24 mouse cellular contexts compared by ENCODE assay signal in the genomic region with DNA sequence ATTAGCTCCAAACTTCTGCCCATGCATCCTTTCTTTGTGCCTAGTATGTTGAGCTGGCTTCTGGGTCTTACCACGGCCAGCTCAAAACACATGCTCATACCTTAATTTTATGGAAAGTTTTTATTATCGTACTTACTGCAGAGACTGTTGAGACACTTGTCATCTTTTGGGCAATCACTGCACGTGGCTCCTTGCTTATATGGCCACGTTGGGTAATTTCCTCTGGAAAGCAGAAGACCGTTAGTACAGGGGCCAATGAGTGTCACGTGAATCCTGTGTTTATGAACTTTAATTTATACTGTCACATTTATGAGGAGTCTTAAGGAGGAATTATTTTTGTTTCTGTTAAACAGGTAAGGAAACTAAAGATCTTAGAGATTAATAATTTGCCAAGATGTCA. TPM values are rescaled to one million over a fixed set of nuclear protein-coding genes. Genes with fewer than 3 reads are reported as not detected.
DNase-seq lines count a peak whose midpoint lies in the region; ATAC-seq and TF ChIP-seq lines count a peak whose summit lies in the region.
"Had no signal": no experiment of that assay in that cellular context is flagged by ENCODE, and none has a peak within 500 bp of the region (broad histone marks: within the 10 kb centered on the region; RNA-seq: fewer than 3 reads in every experiment).

No protein-coding gene starts in this region.

- H3K27ac ChIP-seq in liver, embryonic 16.5 days (ENCODE audit: low read length) = no peak overlapping the region
- no peak overlapping the region for H3K27ac ChIP-seq in liver, embryonic 12.5 days
- peak overlapping the region; percentile 79 for H3K27ac ChIP-seq in bone marrow, adult 2 months (ENCODE audit: control insufficient read depth, insufficient read depth, low read depth, low read length, poor library complexity)
- no peak overlapping the region for H3K27ac ChIP-seq in kidney, embryonic 15.5 days
- H3K27ac ChIP-seq: embryonic facial prominence, embryonic 13.5 days; forebrain, embryonic 13.5 days; gastrocnemius, adult 2 months; heart, embryonic 10.5 days; heart, embryonic 15.5 days; hindbrain, embryonic 13.5 days; hindbrain, postnatal 0 days had no signal

- no peak for TF ChIP-seq CTCF in bone marrow, adult 2 months (IDR thresholded peaks at IDR 0.05; ENCODE audit: control insufficient read depth, insufficient read depth, low read length)

- no peak overlapping the region for H3K4me2 ChIP-seq in liver, embryonic 16.5 days (ENCODE audit: low read depth, low read length)
- H3K4me2 ChIP-seq in liver, embryonic 12.5 days = no peak overlapping the region
- no peak overlapping the region for H3K4me2 ChIP-seq in kidney, embryonic 15.5 days
- H3K4me2 ChIP-seq: embryonic facial prominence, embryonic 13.5 days; forebrain, embryonic 13.5 days; heart, embryonic 15.5 days; hindbrain, embryonic 13.5 days had no signal

- peaks cover 19% of the 10 kb centered on the region for H3K36me3 ChIP-seq in liver, embryonic 16.5 days (ENCODE audit: control insufficient read depth, insufficient read depth)
- H3K36me3 ChIP-seq in liver, embryonic 12.5 days = peaks cover 61% of the 10 kb centered on the region
- peaks cover 67% of the 10 kb centered on the region for H3K36me3 ChIP-seq in kidney, embryonic 15.5 days

- H3K9ac ChIP-seq in liver, embryonic 16.5 days (ENCODE audit: low read depth, low read length) = no peak overlapping the region
- no peak overlapping the region for H3K9ac ChIP-seq in liver, embryonic 12.5 days
- H3K9ac ChIP-seq in kidney, embryonic 15.5 days = no peak overlapping the region
- H3K9ac ChIP-seq: embryonic facial prominence, embryonic 13.5 days; forebrain, embryonic 13.5 days; forebrain, postnatal 0 days; heart, embryonic 15.5 days; hindbrain, embryonic 13.5 days had no signal

- H3K27me3 ChIP-seq in liver, embryonic 16.5 days (ENCODE audit: control insufficient read depth, insufficient read depth, low read depth, low read length) = no peaks in the 10 kb centered on the region
- no peaks in the 10 kb centered on the region for H3K27me3 ChIP-seq in liver, embryonic 12.5 days (replicated peaks)
- no peaks in the 10 kb centered on the region for H3K27me3 ChIP-seq in kidney, embryonic 15.5 days
- H3K27me3 ChIP-seq: embryonic facial prominence, embryonic 13.5 days; forebrain, embryonic 13.5 days; heart, embryonic 15.5 days; hindbrain, embryonic 13.5 days had no signal

- TF ChIP-seq POLR2A in bone marrow, adult 2 months (IDR thresholded peaks at IDR 0.05; ENCODE audit: borderline replicate concordance, control insufficient read depth, low read depth, low read length) = no peak

- no peaks in the 10 kb centered on the region for H3K9me3 ChIP-seq in liver, embryonic 16.5 days (replicated peaks; ENCODE audit: control insufficient read depth, low read length)
- H3K9me3 ChIP-seq in liver, embryonic 12.5 days (replicated peaks) = no peaks in the 10 kb centered on the region
- H3K9me3 ChIP-seq in kidney, embryonic 15.5 days (replicated peaks) = no peaks in the 10 kb centered on the region
- H3K9me3 ChIP-seq: embryonic facial prominence, embryonic 13.5 days; forebrain, embryonic 13.5 days; heart, embryonic 10.5 days; heart, embryonic 15.5 days; hindbrain, embryonic 13.5 days had no signal

- no peak for DNase-seq in spleen, adult 18-20 months
- DNase-seq in gastrocnemius, adult 18-20 months (ENCODE audit: low spot score) = no peak
- DNase-seq: adrenal gland, adult 8-10 months; adrenal gland, postnatal 36 days; cerebellum, adult 11-12 months; cerebellum, adult 9-10 months; cerebellum, postnatal 25 days; forebrain, postnatal 0 days; gastrocnemius, adult 2 months; gastrocnemius, postnatal 25 days; heart, adult 11 months; heart, postnatal 14 days had no signal

- 68% methylated on average over 6 of the region's 6 CpGs for WGBS in liver, embryonic 16.5 days (ENCODE audit: insufficient replicate concordance)
- 79% methylated on average over 6 of the region's 6 CpGs for WGBS in liver, embryonic 12.5 days (ENCODE audit: insufficient replicate concordance)
- WGBS in bone marrow, adult 2 months = 31% methylated on average over 6 of the region's 6 CpGs
- 76% methylated on average over 6 of the region's 6 CpGs for WGBS in kidney, embryonic 15.5 days

- no peaks in the 10 kb centered on the region for H3K4me1 ChIP-seq in liver, embryonic 16.5 days (ENCODE audit: control insufficient read depth, low read depth, low read length)
- H3K4me1 ChIP-seq in liver, embryonic 12.5 days = no peaks in the 10 kb centered on the region
- no peaks in the 10 kb centered on the region; the same call in 1 of the 2 replicates for H3K4me1 ChIP-seq in bone marrow, adult 2 months (ENCODE audit: control insufficient read depth, insufficient read depth, low read length)
- no peaks in the 10 kb centered on the region for H3K4me1 ChIP-seq in kidney, embryonic 15.5 days
- H3K4me1 ChIP-seq: embryonic facial prominence, embryonic 13.5 days; forebrain, embryonic 13.5 days; heart, embryonic 10.5 days; heart, embryonic 15.5 days; hindbrain, embryonic 13.5 days had no signal

- peak; percentile 58; the same call in 1 of the 2 replicates for ATAC-seq in liver, embryonic 16.5 days (ENCODE audit: low read depth)
- ATAC-seq in liver, embryonic 12.5 days = no peak
- ATAC-seq in granulocyte monocyte progenitor cell, adult 5-6 weeks (replicated peaks; ENCODE audit: poor library complexity, severe bottlenecking) = peak; percentile 81
- ATAC-seq in megakaryocyte progenitor cell, adult 5-6 weeks (replicated peaks; ENCODE audit: poor library complexity) = peak; percentile 88
- ATAC-seq in kidney, embryonic 15.5 days (replicated peaks; ENCODE audit: low FRiP score) = no peak
- ATAC-seq: forebrain, embryonic 13.5 days; forebrain, postnatal 0 days; hindbrain, postnatal 0 days had no signal

- no peak overlapping the region for H3K4me3 ChIP-seq in liver, embryonic 16.5 days (ENCODE audit: low read depth, low read length)
- H3K4me3 ChIP-seq in liver, embryonic 12.5 days = no peak overlapping the region
- no peak overlapping the region for H3K4me3 ChIP-seq in bone marrow, adult 2 months (replicated peaks; ENCODE audit: control insufficient read depth, low read depth, low read length)
- H3K4me3 ChIP-seq in kidney, embryonic 15.5 days (replicated peaks) = no peak overlapping the region
- H3K4me3 ChIP-seq: embryonic facial prominence, embryonic 13.5 days; forebrain, embryonic 13.5 days; gastrocnemius, adult 2 months; heart, embryonic 10.5 days; heart, embryonic 15.5 days; hindbrain, embryonic 13.5 days had no signal

RNA-seq across cellular contexts. Expression of a gene that starts 14.0 kb away (rescaled TPM):
- polyA plus RNA-seq in liver, embryonic 16.5 days (2015; fragmentation: Nextera tagmentation; extraction: Ambion mirVana) = 16.1 and 17.2 TPM in 2 replicates
- 37.1 and 40.0 TPM in 2 replicates for polyA plus RNA-seq in liver, embryonic 12.5 days (2016; fragmentation: Nextera tagmentation; extraction: Ambion mirVana)
- polyA plus RNA-seq in bone marrow, adult 2 months (2011; ENCODE audit: insufficient read depth, insufficient read length, low replicate concordance, missing spikeins) = 11.3 and 24.0 TPM in 2 replicates
- total RNA-seq in granulocyte monocyte progenitor cell, adult 5-6 weeks (2014; fragmentation: Nextera tagmentation) = 58.0 and 60.9 TPM in 2 replicates
- total RNA-seq in granulocyte monocyte progenitor cell, adult 5-6 weeks (2017) = 67.6 and 80.2 TPM in 2 replicates
- total RNA-seq in megakaryocyte progenitor cell, adult 5-6 weeks (2015) = 74.9 and 77.0 TPM in 2 replicates
- total RNA-seq in megakaryocyte progenitor cell, adult 5-6 weeks (2017) = 55.8 and 63.2 TPM in 2 replicates
- polyA plus RNA-seq in kidney, embryonic 15.5 days (2015; fragmentation: Nextera tagmentation; extraction: Ambion mirVana) = 50.0 and 52.8 TPM in 2 replicates
- total RNA-seq in gastrocnemius, adult 18-20 months (2021) = 10 to 100 TPM; 24.1 to 27.0 TPM

RNA-seq across cellular contexts. Expression of a gene that starts 16.0 kb away (rescaled TPM):
- polyA plus RNA-seq in liver, embryonic 16.5 days (2015; fragmentation: Nextera tagmentation; extraction: Ambion mirVana) = 7.6 and 10.4 TPM in 2 replicates
- polyA plus RNA-seq in liver, embryonic 12.5 days (2016; fragmentation: Nextera tagmentation; extraction: Ambion mirVana) = 6.3 and 6.9 TPM in 2 replicates
- 39.6 and 115 TPM in 2 replicates for polyA plus RNA-seq in bone marrow, adult 2 months (2011; ENCODE audit: insufficient read depth, insufficient read length, low replicate concordance, missing spikeins)
- total RNA-seq in granulocyte monocyte progenitor cell, adult 5-6 weeks (2014; fragmentation: Nextera tagmentation) = 496 and 560 TPM in 2 replicates
- total RNA-seq in granulocyte monocyte progenitor cell, adult 5-6 weeks (2017) = 506 and 574 TPM in 2 replicates
- total RNA-seq in megakaryocyte progenitor cell, adult 5-6 weeks (2015) = 490 and 618 TPM in 2 replicates
- 424 and 503 TPM in 2 replicates for total RNA-seq in megakaryocyte progenitor cell, adult 5-6 weeks (2017)
- 1.9 and 2.5 TPM in 2 replicates for polyA plus RNA-seq in kidney, embryonic 15.5 days (2015; fragmentation: Nextera tagmentation; extraction: Ambion mirVana)
- total RNA-seq in gastrocnemius, adult 18-20 months (2021) = under 1 TPM in 1 of 2 experiments, not detected in 1; 0.21 TPM
- total RNA-seq: gastrocnemius, postnatal 25 days; hindbrain, postnatal 0 days had no signal

Comparison
In these comparisons a context has a peak if more than half of its experiments do, and no peak if none do; other contexts are left out.
1. ATAC-seq: peak in liver, embryonic 16.5 days (single experiment), granulocyte monocyte progenitor cell, adult 5-6 weeks (single experiment) and megakaryocyte progenitor cell, adult 5-6 weeks (single experiment); none in liver, embryonic 12.5 days (single experiment) and kidney, embryonic 15.5 days (single experiment).